Mouse (Mus musculus) liver, postnatal 0 days (tissue): Measurements from ENCODE around the gene Glp1r. TPM values are rescaled to one million over a fixed set of nuclear protein-coding genes. Genes with fewer than 3 reads are reported as not detected.
A peak's percentile ranks its signal among the peaks of the same experiment; 100 is the strongest.

Source experiments
- ATAC-seq: fragments of 200-750 bp; cut with Nextera tagmentation; 2 replicates; pipeline ENCODE4 v1.8.0; 2017; ENCODE audit warnings: mild to moderate bottlenecking, moderate library complexity
- DNase-seq: peaks from one replicate; pipeline ENCODE4 v3.0.0-alpha.2; 2016
- H3K27ac ChIP-seq: fragments of 300-500 bp; sonication (generic); 2 replicates; pipeline ENCODE4 v1.5.1; 2014; ENCODE audit warnings: antibody characterized with exemption, moderate library complexity, mild to moderate bottlenecking, low read depth
- H3K27me3 ChIP-seq: fragments of 300-500 bp; sonication (generic); 2 replicates; pipeline ENCODE4 v1.6.1; 2014; ENCODE audit warnings: low read length, control low read depth, mixed read lengths; ENCODE audit not compliant: insufficient read depth
- H3K36me3 ChIP-seq: fragments of 300-500 bp; sonication (generic); replicated peaks from 2 replicates; pipeline ENCODE4 v1.6.1; 2014; ENCODE audit warnings: mild to moderate bottlenecking, control low read depth, low read length, moderate library complexity, mixed read lengths; ENCODE audit not compliant: insufficient read depth
- H3K4me1 ChIP-seq: fragments of 300-500 bp; sonication (generic); 2 replicates; pipeline ENCODE4 v1.6.1; 2014; ENCODE audit warnings: antibody characterized with exemption, mild to moderate bottlenecking, control low read depth; ENCODE audit not compliant: insufficient read depth
- H3K4me2 ChIP-seq: fragments of 300-500 bp; sonication (generic); 2 replicates; pipeline ENCODE4 v1.6.1; 2014; ENCODE audit warnings: low read depth, mild to moderate bottlenecking, low read length, moderate library complexity, mixed read lengths
- H3K4me3 ChIP-seq: fragments of 300-500 bp; sonication (generic); 2 replicates; pipeline ENCODE4 v1.5.1; 2014; ENCODE audit warnings: low read depth, low read length
- H3K9ac ChIP-seq: fragments of 300-500 bp; sonication (generic); replicated peaks from 2 replicates; pipeline ENCODE4 v1.6.1; 2014; ENCODE audit warnings: mild to moderate bottlenecking, moderate library complexity
- H3K9me3 ChIP-seq: fragments of 300-500 bp; sonication (generic); 2 replicates; pipeline ENCODE4 v1.6.1; 2016; ENCODE audit warnings: mild to moderate bottlenecking, control low read depth, low read length, mixed read lengths
- CTCF ChIP-seq: sonication (generic); IDR thresholded peaks from 2 replicates; pipeline ENCODE4 v1.5.1; 2016; ENCODE audit warnings: antibody characterized with exemption, low read depth
- EP300 ChIP-seq: IDR thresholded peaks from 2 replicates; pipeline ENCODE4 v1.6.1; 2016; ENCODE audit warnings: antibody characterized with exemption, low read depth, mild to moderate bottlenecking
- WGBS: fragments of 180-500 bp; shearing (Covaris S2); extraction: QIAGEN DNeasy Blood & Tissue Kit; methylation state at CpG from one replicate; pipeline ENCODE4 v1.1.7; 2014; ENCODE audit not compliant: insufficient replicate concordance; 5-methylcytosine and 5-hydroxymethylcytosine counted together
- polyA plus RNA-seq: library from polyadenylated mRNA; unstranded; fragments of >200 nt; fragmentation: Nextera tagmentation; extraction: Ambion mirVana; gene quantifications from 2 replicates; pipeline ENCODE4 v1.2.1, GENCODE M21; 2015

Gene Glp1r
- polyA plus RNA-seq, 1 experiment from 2014 or later = not detected

GRCm38 (mm10) chr17:30923566-30923965 lies 21.9 kb downstream of the Glp1r start:
- H3K4me1 ChIP-seq = no peaks in the 10 kb centered on the region
- H3K36me3 ChIP-seq = no peaks in the 10 kb centered on the region
- 51% methylated on average over 4 of the region's 4 CpGs for WGBS
- DNase-seq (no peak), ATAC-seq (no peak)
- no peak overlapping the region for H3K4me2 ChIP-seq
- H3K9me3 ChIP-seq = no peaks in the 10 kb centered on the region
- no peaks in the 10 kb centered on the region for H3K27me3 ChIP-seq
- no peak overlapping the region for H3K4me3 ChIP-seq
- no peak overlapping the region for H3K9ac ChIP-seq
- no peak overlapping the region for H3K27ac ChIP-seq
- TF ChIP-seq CTCF = 0 out of 2 replicates have a peak, but pooled peaks have one; percentile 12
- TF ChIP-seq EP300 = no peak

- H3K9me3 ChIP-seq = no peaks in the 10 kb centered on the region
- DNase-seq (no peak), ATAC-seq (no peak)
- no peak overlapping the region for H3K9ac ChIP-seq
- 62% methylated on average over 7 of the region's 7 CpGs for WGBS
- no peaks in the 10 kb centered on the region for H3K27me3 ChIP-seq
- H3K4me2 ChIP-seq = no peak overlapping the region
- no peak overlapping the region for H3K4me3 ChIP-seq
- TF ChIP-seq CTCF (no peak), EP300 (no peak)
- H3K36me3 ChIP-seq = no peaks in the 10 kb centered on the region
- no peak overlapping the region for H3K27ac ChIP-seq
- H3K4me1 ChIP-seq = no peaks in the 10 kb centered on the region
These were observed 29.2 kb downstream of the Glp1r start for GRCm38 (mm10) chr17:30930827-30931226.

- H3K4me1 ChIP-seq = no peaks in the 10 kb centered on the region
- no peaks in the 10 kb centered on the region for H3K27me3 ChIP-seq
- DNase-seq = no peak
- ATAC-seq = no peak
- H3K9ac ChIP-seq = no peak overlapping the region
- no peak overlapping the region for H3K4me3 ChIP-seq
- TF ChIP-seq CTCF (no peak), EP300 (no peak)
- H3K36me3 ChIP-seq = no peaks in the 10 kb centered on the region
- no peak overlapping the region for H3K27ac ChIP-seq
- WGBS = 82% methylated on average over 5 of the region's 5 CpGs
- no peaks in the 10 kb centered on the region for H3K9me3 ChIP-seq
- no peak overlapping the region for H3K4me2 ChIP-seq
These were observed 31.2 kb downstream of the Glp1r start for GRCm38 (mm10) chr17:30932836-30933235.

- no peak for ATAC-seq
- H3K9ac ChIP-seq = no peak overlapping the region
- WGBS = 61% methylated on average over 5 of the region's 5 CpGs
- no peak overlapping the region for H3K4me2 ChIP-seq
- no peak overlapping the region for H3K27ac ChIP-seq
- DNase-seq = no peak
- TF ChIP-seq EP300 = no peak
- TF ChIP-seq CTCF = no peak
- H3K4me3 ChIP-seq = no peak overlapping the region
- no peaks in the 10 kb centered on the region for H3K4me1 ChIP-seq
- H3K36me3 ChIP-seq = no peaks in the 10 kb centered on the region
- H3K27me3 ChIP-seq = no peaks in the 10 kb centered on the region
- H3K9me3 ChIP-seq = no peaks in the 10 kb centered on the region
These were observed 33.7 kb downstream of the Glp1r start for GRCm38 (mm10) chr17:30935301-30935700.

- DNase-seq (no peak), ATAC-seq (no peak)
- H3K4me2 ChIP-seq = no peak overlapping the region
- 48% methylated on average over 9 of the region's 9 CpGs for WGBS
- no peaks in the 10 kb centered on the region for H3K27me3 ChIP-seq
- no peaks in the 10 kb centered on the region for H3K4me1 ChIP-seq
- no peak overlapping the region for H3K4me3 ChIP-seq
- H3K9me3 ChIP-seq = no peaks in the 10 kb centered on the region
- no peak overlapping the region for H3K27ac ChIP-seq
- H3K9ac ChIP-seq = no peak overlapping the region
- no peaks in the 10 kb centered on the region for H3K36me3 ChIP-seq
- no peak for TF ChIP-seq CTCF
- no peak for TF ChIP-seq EP300
These were observed 36.9 kb downstream of the Glp1r start for GRCm38 (mm10) chr17:30938554-30938953.

- DNase-seq (no peak), ATAC-seq (no peak)
- no peaks in the 10 kb centered on the region for H3K36me3 ChIP-seq
- H3K27me3 ChIP-seq = no peaks in the 10 kb centered on the region
- no peak for TF ChIP-seq CTCF
- no peak for TF ChIP-seq EP300
- H3K9ac ChIP-seq = no peak overlapping the region
- H3K27ac ChIP-seq = no peak overlapping the region
- no peak overlapping the region for H3K4me2 ChIP-seq
- no peak overlapping the region for H3K4me3 ChIP-seq
- no peaks in the 10 kb centered on the region for H3K9me3 ChIP-seq
- 58% methylated on average over 1 of the region's 1 CpGs for WGBS
- no peaks in the 10 kb centered on the region for H3K4me1 ChIP-seq
These were observed 46.8 kb downstream of the Glp1r start for GRCm38 (mm10) chr17:30948382-30948781.

GRCm38 (mm10) chr17:30950780-30951179 lies 49.2 kb downstream of the Glp1r start:
- peak; percentile 83 for TF ChIP-seq CTCF
- TF ChIP-seq EP300 = no peak
- WGBS = 3% methylated on average over 7 of the region's 7 CpGs
- Histone ChIP-seq H3K4me2 (no peak overlapping the region), H3K27ac (no peak overlapping the region), H3K27me3 (no peaks in the 10 kb centered on the region), H3K9me3 (no peaks in the 10 kb centered on the region), H3K9ac (no peak overlapping the region), H3K36me3 (no peaks in the 10 kb centered on the region), H3K4me3 (no peak overlapping the region), H3K4me1 (no peaks in the 10 kb centered on the region)
- no peak for ATAC-seq
- peak; percentile 68 for DNase-seq
